Mouse (Mus musculus) megakaryocyte, embryonic 14.5 days (primary cell): ENCODE results near the gene Ptpn13. TPM values are rescaled to one million over a fixed set of nuclear protein-coding genes. Genes with fewer than 3 reads are reported as not detected.

Experiments used
- H3K27me3 ChIP-seq: replicated peaks from 2 replicates; pipeline ENCODE3; 2012; ENCODE audit warnings: inconsistent platforms
- H3K36me3 ChIP-seq: replicated peaks from 2 replicates; pipeline ENCODE3; 2012; ENCODE audit warnings: low read length, inconsistent platforms, mixed read lengths
- H3K4me1 ChIP-seq: 2 replicates; pipeline ENCODE4 v1.6.1; 2012; ENCODE audit warnings: inconsistent platforms
- H3K4me3 ChIP-seq: replicated peaks from 2 replicates; pipeline ENCODE3; 2012; ENCODE audit warnings: moderate library complexity, mild to moderate bottlenecking, inconsistent platforms
- H3K9me3 ChIP-seq: 2 replicates; pipeline ENCODE4 v1.6.1; 2012; ENCODE audit warnings: inconsistent platforms
- FLI1 ChIP-seq: IDR thresholded peaks from 2 replicates; pipeline ENCODE4 v1.6.1; 2012; ENCODE audit warnings: low read length, inconsistent platforms, mixed read lengths
- GATA1 ChIP-seq: IDR thresholded peaks from 3 replicates; pipeline ENCODE4 v1.6.1; 2012; ENCODE audit warnings: mixed read lengths, low read length, inconsistent platforms, borderline replicate concordance
- polyA plus RNA-seq: library from polyadenylated mRNA; stranded (reverse); fragments of >175 nt; gene quantifications from 2 replicates; pipeline ENCODE4 v1.2.3, GENCODE M21; 2012; ENCODE audit warnings: low replicate concordance; ENCODE audit not compliant: insufficient read depth

The Ptpn13 gene
- polyA plus RNA-seq, 1 experiment, result 0.04 TPM

DNA sequence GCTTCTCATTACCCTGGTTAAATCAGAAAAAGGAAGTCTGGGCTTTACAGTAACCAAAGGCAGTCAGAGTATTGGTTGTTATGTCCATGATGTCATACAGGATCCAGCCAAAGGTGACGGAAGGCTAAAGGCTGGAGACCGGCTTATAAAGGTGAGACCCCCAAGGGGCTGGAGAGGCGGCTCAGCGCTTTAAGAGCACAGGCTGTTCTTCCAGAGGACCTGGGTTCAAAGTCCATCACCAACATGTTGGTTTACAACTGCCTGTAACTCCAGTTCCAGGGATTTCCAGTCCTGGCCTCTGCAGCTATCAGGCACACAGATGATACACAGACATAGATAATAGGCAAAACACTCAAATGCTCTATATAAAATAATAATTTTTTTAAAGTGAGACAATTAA lies 143.0 kb downstream of the Ptpn13 start:
- H3K9me3 ChIP-seq, result no peaks in the 10 kb centered on the region
- no peaks in the 10 kb centered on the region for H3K36me3 ChIP-seq
- no peaks in the 10 kb centered on the region for H3K4me1 ChIP-seq
- TF ChIP-seq FLI1, result no peak
- TF ChIP-seq GATA1, result no peak
- H3K4me3 ChIP-seq, result no peak overlapping the region
- peaks cover 10% of the 10 kb centered on the region for H3K27me3 ChIP-seq

DNA sequence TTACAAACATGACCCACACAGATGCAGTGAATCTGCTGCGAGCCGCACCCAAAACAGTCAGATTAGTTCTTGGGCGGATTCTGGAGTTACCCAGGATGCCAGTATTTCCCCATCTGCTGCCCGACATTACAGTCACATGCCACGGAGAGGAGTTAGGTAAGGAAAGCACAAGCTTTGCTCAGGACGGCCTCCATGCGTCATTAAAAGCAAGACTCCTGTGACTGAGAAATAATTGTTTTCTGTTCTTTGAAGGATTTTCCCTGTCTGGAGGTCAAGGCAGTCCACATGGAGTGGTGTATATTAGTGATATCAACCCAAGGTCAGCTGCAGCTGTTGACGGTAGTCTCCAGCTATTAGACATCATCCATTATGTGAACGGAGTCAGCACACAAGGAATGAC lies 144.5 kb downstream of the Ptpn13 start:
- Histone ChIP-seq H3K27me3 (peaks cover 8% of the 10 kb centered on the region), H3K36me3 (no peaks in the 10 kb centered on the region), H3K4me3 (no peak overlapping the region), H3K9me3 (no peaks in the 10 kb centered on the region), H3K4me1 (no peaks in the 10 kb centered on the region)
- TF ChIP-seq FLI1, result no peak
- no peak for TF ChIP-seq GATA1

DNA sequence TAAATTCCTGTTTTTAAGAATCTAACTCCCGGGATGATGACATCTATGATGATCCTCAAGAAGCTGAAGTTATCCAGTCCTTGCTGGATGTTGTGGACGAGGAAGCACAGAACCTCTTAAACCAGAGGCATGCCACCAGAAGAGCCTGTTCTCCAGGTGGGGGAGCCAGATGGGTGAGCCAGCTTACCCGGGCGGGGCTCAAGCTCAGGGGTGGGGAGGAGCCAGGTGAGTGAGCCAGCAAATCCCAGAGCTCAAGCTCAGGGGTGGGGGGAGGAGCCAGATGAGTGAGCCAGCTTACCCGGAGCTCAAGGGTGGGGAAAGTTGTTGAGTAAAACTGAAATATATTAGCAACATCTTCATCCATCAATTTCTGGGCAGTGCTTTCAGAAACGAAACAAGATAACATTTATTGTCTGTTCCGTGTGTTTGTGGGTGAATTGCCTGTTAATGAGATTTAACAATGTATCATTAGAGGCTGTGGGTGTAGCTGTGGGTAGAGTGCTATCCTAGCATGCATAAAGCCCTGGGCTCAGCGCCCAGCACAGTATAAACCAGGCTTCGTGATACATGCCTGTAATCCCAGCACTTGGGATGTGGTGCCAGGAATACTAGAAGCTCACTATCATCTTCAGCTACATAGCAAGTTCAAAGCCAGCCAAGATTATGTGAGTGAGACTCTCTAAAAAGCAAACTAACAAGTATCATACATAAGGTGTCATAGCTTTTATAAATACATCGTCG lies 154.9 kb downstream of the Ptpn13 start:
- H3K9me3 ChIP-seq, result no peaks in the 10 kb centered on the region
- TF ChIP-seq GATA1 (no peak), FLI1 (no peak)
- no peak overlapping the region for H3K4me3 ChIP-seq
- no peaks in the 10 kb centered on the region for H3K36me3 ChIP-seq
- peaks cover 3% of the 10 kb centered on the region for H3K27me3 ChIP-seq
- H3K4me1 ChIP-seq, result no peaks in the 10 kb centered on the region

DNA sequence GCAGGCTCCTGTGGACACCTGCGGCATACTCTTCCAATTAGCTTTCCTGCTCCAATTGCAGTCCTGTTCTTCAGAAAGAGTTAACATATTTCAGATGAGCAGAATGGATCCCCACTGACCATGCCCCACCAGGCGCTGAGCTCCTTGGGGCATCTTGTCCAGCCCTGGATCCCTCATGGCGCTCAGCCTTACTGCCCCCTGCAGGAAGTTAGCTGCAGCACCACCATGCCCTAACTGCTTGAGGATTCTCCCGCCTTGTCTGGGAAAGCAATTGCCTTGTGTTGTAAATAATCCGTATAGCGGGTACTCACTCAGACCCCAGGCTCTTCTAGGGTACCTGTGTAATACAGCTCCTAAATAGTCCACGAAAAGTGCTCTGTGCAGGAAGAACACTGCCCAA lies 162.2 kb downstream of the Ptpn13 start:
- peaks cover 10% of the 10 kb centered on the region for H3K27me3 ChIP-seq
- H3K4me3 ChIP-seq, result no peak overlapping the region
- H3K36me3 ChIP-seq, result no peaks in the 10 kb centered on the region
- no peaks in the 10 kb centered on the region for H3K4me1 ChIP-seq
- TF ChIP-seq GATA1, result no peak
- TF ChIP-seq FLI1, result no peak
- 0 out of 2 replicates have a peak, but pooled peaks cover 4% of the 10 kb centered on the region for H3K9me3 ChIP-seq

DNA sequence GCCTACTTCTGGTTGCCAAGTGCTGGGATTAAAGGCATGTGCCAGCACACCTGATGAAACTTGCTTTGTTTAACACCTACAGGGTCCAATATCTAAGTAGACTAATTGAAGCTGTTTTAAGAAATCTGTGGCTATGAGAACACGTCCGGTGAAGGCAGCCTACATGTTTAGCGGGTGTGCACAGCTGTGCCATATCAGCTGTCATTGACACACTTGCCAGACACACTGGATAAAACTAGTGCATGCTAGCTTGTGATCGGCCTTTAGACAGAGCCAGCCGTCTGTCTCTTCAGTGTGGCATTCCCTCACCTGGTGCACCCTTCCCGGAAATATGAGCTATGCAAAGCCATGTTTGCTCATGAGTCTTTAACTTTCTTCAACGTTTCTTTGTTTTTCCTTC lies 166.9 kb downstream of the Ptpn13 start:
- Histone ChIP-seq H3K27me3 (peaks cover 10% of the 10 kb centered on the region), H3K4me3 (no peak overlapping the region), H3K9me3 (0 out of 2 replicates have a peak, but pooled peaks cover 4% of the 10 kb centered on the region), H3K4me1 (peaks cover 30% of the 10 kb centered on the region), H3K36me3 (no peaks in the 10 kb centered on the region)
- TF ChIP-seq GATA1 (no peak), FLI1 (no peak)

DNA sequence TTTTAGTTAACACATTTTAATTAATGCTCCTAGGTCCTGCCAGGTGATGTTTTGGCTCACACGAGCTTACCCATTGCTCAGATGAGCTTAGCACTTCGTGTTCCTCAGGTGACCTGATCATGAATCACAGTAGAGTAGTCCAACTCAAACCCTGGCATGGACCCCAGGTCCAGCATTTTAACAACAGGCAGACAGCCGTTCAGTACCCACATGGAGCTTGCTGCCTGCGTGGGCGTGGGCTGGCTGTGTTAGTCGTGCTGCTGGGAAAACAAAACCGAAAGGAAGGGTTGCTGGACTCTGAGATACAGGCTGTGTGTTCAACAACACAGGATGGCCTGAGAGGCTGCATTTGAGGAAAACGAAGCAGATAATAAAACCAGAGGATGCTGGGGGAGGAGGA lies 167.7 kb downstream of the Ptpn13 start:
- H3K27me3 ChIP-seq, result peaks cover 12% of the 10 kb centered on the region
- H3K36me3 ChIP-seq, result no peaks in the 10 kb centered on the region
- peak overlapping the region; percentile 78 for H3K4me3 ChIP-seq
- 0 out of 2 replicates have a peak, but pooled peaks cover 4% of the 10 kb centered on the region for H3K9me3 ChIP-seq
- peaks cover 33% of the 10 kb centered on the region for H3K4me1 ChIP-seq
- TF ChIP-seq GATA1 (no peak), FLI1 (no peak)

DNA sequence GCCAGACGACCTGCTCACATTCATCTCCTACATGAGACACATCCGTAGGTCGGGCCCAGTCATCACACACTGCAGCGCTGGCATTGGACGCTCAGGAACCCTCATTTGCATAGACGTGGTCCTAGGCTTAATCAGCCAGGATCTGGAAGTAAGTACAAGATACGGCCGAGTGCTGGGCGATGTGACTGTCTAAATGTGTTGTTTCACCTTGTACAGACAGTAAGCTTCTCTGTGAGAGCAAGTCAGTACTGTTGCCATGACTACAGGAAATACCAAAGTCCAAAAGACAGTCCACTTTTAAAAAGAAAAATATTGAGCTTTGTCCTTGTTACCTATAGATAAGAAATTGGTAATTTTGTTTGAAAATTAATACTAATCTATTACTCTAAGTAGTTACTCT lies 168.6 kb downstream of the Ptpn13 start:
- no peak for TF ChIP-seq FLI1
- TF ChIP-seq GATA1, result no peak
- Histone ChIP-seq H3K4me1 (peaks cover 34% of the 10 kb centered on the region), H3K27me3 (peaks cover 12% of the 10 kb centered on the region), H3K4me3 (no peak overlapping the region), H3K36me3 (no peaks in the 10 kb centered on the region), H3K9me3 (no peaks in the 10 kb centered on the region)

DNA sequence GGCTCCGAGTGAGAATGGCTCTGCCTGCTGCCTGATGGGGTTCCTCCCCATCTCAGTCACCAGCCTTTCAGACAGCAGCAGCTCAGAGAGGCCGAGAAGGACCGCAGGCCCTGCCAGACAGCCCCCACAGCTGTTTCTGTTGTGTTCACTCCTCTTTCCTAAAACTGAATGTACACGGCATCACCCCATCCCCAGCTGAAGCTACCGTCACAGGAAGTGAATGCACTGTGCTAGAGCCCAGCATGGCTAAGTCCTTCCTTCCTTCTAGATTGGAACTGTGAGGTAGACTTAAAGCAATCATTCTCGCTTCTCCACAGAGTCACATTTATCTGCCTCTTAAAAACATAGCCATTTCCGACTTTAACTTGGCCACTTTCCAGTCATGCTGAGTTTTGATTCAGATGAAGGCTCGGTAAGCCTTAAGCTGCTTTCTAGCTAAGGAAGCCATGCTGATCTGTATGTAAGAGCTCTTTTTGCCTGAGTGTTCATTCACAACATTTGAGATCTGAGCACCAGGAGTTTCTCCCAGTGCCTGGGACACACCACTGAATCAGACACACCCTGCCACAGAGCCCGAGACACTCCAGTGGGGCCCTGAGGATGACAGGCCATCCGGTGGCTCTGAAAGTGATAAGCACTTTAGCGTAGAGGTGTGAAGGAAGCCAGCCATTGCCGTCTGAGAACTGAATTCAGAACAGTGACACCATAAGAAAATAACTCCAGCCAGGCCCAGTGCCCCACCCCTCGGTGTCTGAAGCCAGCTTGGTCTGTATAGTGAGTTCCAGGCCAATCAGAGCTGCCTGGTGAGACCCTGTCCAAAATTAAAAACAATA lies 170.6 kb downstream of the Ptpn13 start:
- no peaks in the 10 kb centered on the region for H3K36me3 ChIP-seq

DNA sequence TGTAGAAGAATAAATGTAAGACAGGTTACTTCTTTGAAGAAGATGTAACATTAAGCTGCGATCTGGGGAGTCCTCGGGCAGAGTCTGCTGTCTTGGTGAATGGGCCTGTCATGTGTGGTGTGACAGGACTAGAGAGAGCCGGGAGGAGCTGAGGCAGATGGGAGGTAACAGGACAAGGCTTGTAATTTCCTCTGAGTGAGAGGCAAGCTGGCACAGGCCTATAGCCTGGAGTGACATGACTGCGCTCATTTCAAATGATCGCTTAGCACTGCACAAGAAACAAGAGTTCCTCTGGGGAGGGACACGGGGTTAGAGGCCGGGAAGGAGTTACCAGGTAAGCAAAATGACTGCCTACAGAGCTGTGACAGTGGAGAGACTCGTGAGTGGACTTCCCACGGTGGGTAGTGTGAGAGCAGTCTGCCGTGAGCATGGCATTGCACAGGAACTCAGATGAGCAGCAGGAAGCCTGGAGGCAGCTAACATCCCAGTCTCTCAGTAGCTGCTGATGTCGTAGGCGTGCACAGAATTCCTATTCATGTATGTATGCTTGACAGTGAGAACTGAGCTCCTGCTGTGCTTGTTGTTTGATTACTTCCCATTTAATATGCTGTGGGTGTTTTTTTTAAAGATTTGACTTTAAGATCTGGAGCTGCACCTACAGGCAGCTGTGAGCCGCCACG lies 171.6 kb downstream of the Ptpn13 start:
- Histone ChIP-seq H3K27me3 (peaks cover 4% of the 10 kb centered on the region), H3K4me1 (peaks cover 34% of the 10 kb centered on the region), H3K9me3 (no peaks in the 10 kb centered on the region), H3K36me3 (no peaks in the 10 kb centered on the region), H3K4me3 (no peak overlapping the region)
- TF ChIP-seq FLI1 (no peak), GATA1 (no peak)

More for the DNA sequence above, 170.6 kb downstream of the Ptpn13 start:
- Histone ChIP-seq H3K27me3 (peaks cover 10% of the 10 kb centered on the region), H3K9me3 (no peaks in the 10 kb centered on the region), H3K4me1 (peaks cover 34% of the 10 kb centered on the region), H3K4me3 (peak overlapping the region; percentile 15)
- TF ChIP-seq FLI1 (no peak), GATA1 (no peak)

DNA sequence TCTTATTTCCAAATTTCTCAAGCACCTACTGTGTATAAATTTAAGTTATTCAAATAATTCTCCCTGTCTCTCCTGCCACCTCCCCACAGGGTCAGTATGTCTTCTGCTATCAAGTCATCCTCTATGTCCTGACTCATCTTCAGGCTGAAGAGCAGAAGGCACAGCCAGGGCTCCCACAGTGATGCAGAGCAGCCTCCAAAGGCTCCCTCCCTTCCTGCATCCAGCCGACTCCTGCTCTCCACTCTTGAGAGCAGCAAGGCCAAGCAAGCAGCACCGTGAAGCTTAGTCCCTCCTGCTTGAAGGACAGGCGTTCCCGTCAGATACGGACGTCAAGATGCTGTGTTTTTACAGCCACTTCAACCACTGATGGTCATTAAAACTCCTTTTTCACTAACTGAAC lies 172.6 kb downstream of the Ptpn13 start:
- Histone ChIP-seq H3K4me3 (no peak overlapping the region), H3K4me1 (peaks cover 33% of the 10 kb centered on the region), H3K27me3 (peaks cover 5% of the 10 kb centered on the region), H3K9me3 (no peaks in the 10 kb centered on the region), H3K36me3 (no peaks in the 10 kb centered on the region)
- no peak for TF ChIP-seq FLI1
